17 mouse cellular contexts compared by ENCODE assay signal in the genomic region with DNA sequence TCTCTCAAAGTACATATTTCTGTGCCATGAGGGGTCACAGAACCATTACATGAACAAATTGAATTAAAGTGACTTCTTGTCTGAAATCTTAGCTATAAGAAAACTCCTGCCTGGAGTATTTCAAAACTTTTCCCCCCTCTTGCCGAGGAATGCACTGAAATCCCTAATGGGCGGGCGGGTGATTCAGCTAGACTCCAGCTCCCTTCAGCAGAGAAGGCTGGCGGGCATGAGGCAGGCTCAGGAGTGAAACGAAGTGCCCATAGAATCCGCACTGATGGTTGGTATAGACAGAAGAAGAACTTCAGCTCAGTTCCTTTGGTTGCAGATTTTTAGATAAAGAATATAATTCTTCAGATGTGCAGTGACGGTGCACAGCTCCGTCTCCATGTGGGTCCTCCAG. TPM values are rescaled to one million over a fixed set of nuclear protein-coding genes. Genes with fewer than 3 reads are reported as not detected.
DNase-seq lines count a peak whose midpoint lies in the region; ATAC-seq and TF ChIP-seq lines count a peak whose summit lies in the region.
"Had no signal": no experiment of that assay in that cellular context is flagged by ENCODE, and none has a peak within 500 bp of the region (broad histone marks: within the 10 kb centered on the region; RNA-seq: fewer than 3 reads in every experiment).

No protein-coding gene starts in this region.

- peaks cover 23% of the 10 kb centered on the region for H3K4me1 ChIP-seq in liver, adult 2 months (ENCODE audit: control insufficient read depth, insufficient read depth, low read length)
- H3K4me1 ChIP-seq in embryonic facial prominence, embryonic 13.5 days, result peaks cover 23% of the 10 kb centered on the region
- H3K4me1 ChIP-seq in liver, embryonic 15.5 days (replicated peaks), result peaks cover 16% of the 10 kb centered on the region
- H3K4me1 ChIP-seq in forebrain, postnatal 0 days (ENCODE audit: insufficient read depth), result no peaks in the 10 kb centered on the region
- H3K4me1 ChIP-seq: hindbrain, embryonic 13.5 days; midbrain, embryonic 10.5 days had no signal

- no peak for TF ChIP-seq CTCF in liver, adult 2 months (IDR thresholded peaks at IDR 0.05; ENCODE audit: low read depth, low read length)
- no peak for TF ChIP-seq CTCF in Patski (IDR thresholded peaks at IDR 0.05)
- no peak for TF ChIP-seq CTCF in forebrain, postnatal 0 days (IDR thresholded peaks at IDR 0.05; ENCODE audit: low read depth)

- H3K36me3 ChIP-seq in liver, adult 2 months (ENCODE audit: control insufficient read depth, insufficient read depth, low read length), result no peaks in the 10 kb centered on the region
- no peaks in the 10 kb centered on the region for H3K36me3 ChIP-seq in embryonic facial prominence, embryonic 13.5 days
- H3K36me3 ChIP-seq in liver, embryonic 15.5 days (replicated peaks), result no peaks in the 10 kb centered on the region
- no peaks in the 10 kb centered on the region for H3K36me3 ChIP-seq in forebrain, postnatal 0 days (ENCODE audit: insufficient read depth)
- H3K36me3 ChIP-seq: embryonic facial prominence, embryonic 12.5 days; heart, embryonic 13.5 days; hindbrain, embryonic 13.5 days; midbrain, embryonic 10.5 days had no signal

- H3K4me2 ChIP-seq in embryonic facial prominence, embryonic 13.5 days, result peak overlapping the region; percentile 24; the same call in 1 of the 2 replicates
- H3K4me2 ChIP-seq in liver, embryonic 15.5 days, result peak overlapping the region; percentile 35
- H3K4me2 ChIP-seq in forebrain, postnatal 0 days (ENCODE audit: low read depth), result no peak overlapping the region
- H3K4me2 ChIP-seq: embryonic facial prominence, embryonic 12.5 days; heart, embryonic 13.5 days; hindbrain, embryonic 13.5 days had no signal

- DNase-seq in liver, adult 2 months (ENCODE audit: extremely low read depth, low read depth, low spot score), result no peak
- DNase-seq in liver (no peak), Patski (ENCODE audit: low read depth, low spot score) (no peak)
- no peak for DNase-seq in forebrain, postnatal 0 days
- DNase-seq in urinary bladder, adult 2 months (ENCODE audit: low spot score), result no peak
- DNase-seq: adrenal gland, postnatal 25 days; cerebellum, adult 8-10 months; thymus, postnatal 14 days had no signal

- 30% methylated on average over 8 of the region's 8 CpGs for WGBS in liver, adult 2 months
- WGBS in embryonic facial prominence, embryonic 13.5 days, result 37% methylated on average over 8 of the region's 8 CpGs
- 55% methylated on average over 8 of the region's 8 CpGs for WGBS in liver, embryonic 15.5 days (ENCODE audit: insufficient replicate concordance)
- 84% methylated on average over 8 of the region's 8 CpGs for WGBS in forebrain, postnatal 0 days

- POLR2A ChIA-PET in Patski (lab: Charles Lee), result interaction anchor here (0.8 to 1.2 kb wide), 3 partner anchors 11 to 49 kb away, joined by 3 to 5 read pairs (median 4); partner anchors contain the start of gene Arhgap29

- in situ Hi-C loops in Patski (cut with MboI; ENCODE audit: low pct_unique_long_range_greater_than_20kb), result no loop called here

- H3K9ac ChIP-seq in liver, adult 2 months (ENCODE audit: low read depth, low read length), result peak overlapping the region; percentile 80
- H3K9ac ChIP-seq in embryonic facial prominence, embryonic 13.5 days, result no peak overlapping the region
- no peak overlapping the region for H3K9ac ChIP-seq in liver, embryonic 15.5 days
- H3K9ac ChIP-seq in forebrain, postnatal 0 days, result no peak overlapping the region
- H3K9ac ChIP-seq: embryonic facial prominence, embryonic 12.5 days; heart, embryonic 13.5 days; hindbrain, embryonic 13.5 days had no signal

- TF ChIP-seq POLR2A in liver, adult 2 months (IDR thresholded peaks at IDR 0.05; ENCODE audit: extremely low read depth, insufficient read depth, low read length), result no peak

- no peaks in the 10 kb centered on the region for H3K9me3 ChIP-seq in embryonic facial prominence, embryonic 13.5 days
- H3K9me3 ChIP-seq in liver, embryonic 15.5 days (replicated peaks), result no peaks in the 10 kb centered on the region
- no peaks in the 10 kb centered on the region for H3K9me3 ChIP-seq in forebrain, postnatal 0 days (ENCODE audit: low read length)
- H3K9me3 ChIP-seq: embryonic facial prominence, embryonic 12.5 days; heart, embryonic 13.5 days; hindbrain, embryonic 13.5 days; midbrain, embryonic 10.5 days had no signal

- H3K4me3 ChIP-seq in liver, adult 2 months (ENCODE audit: insufficient read depth, low read depth, low read length), result peak overlapping the region; percentile 70
- no peak overlapping the region for H3K4me3 ChIP-seq in embryonic facial prominence, embryonic 13.5 days
- H3K4me3 ChIP-seq in liver, embryonic 15.5 days (replicated peaks), result 0 out of 2 replicates have a peak overlapping the region, but pooled peaks have one; percentile 4
- no peak overlapping the region for H3K4me3 ChIP-seq in forebrain, postnatal 0 days (ENCODE audit: low read depth, low read length)
- H3K4me3 ChIP-seq: embryonic facial prominence, embryonic 12.5 days; heart, embryonic 13.5 days; hindbrain, embryonic 13.5 days; midbrain, embryonic 10.5 days had no signal

- ATAC-seq in Patski, result peak; percentile 44
- no peak for ATAC-seq in embryonic facial prominence, embryonic 13.5 days (ENCODE audit: insufficient number of reproducible peaks, insufficient read depth, low FRiP score, low TSS enrichment, low read depth)
- ATAC-seq in liver, embryonic 15.5 days (ENCODE audit: insufficient read depth), result no peak
- no peak for ATAC-seq in forebrain, postnatal 0 days
- ATAC-seq: activated CD4-positive, CD25-positive, alpha-beta regulatory T cell, adult 4 months; inflammation-experienced regulatory T-cells, adult 6 months had no signal

- H3K27me3 ChIP-seq in liver, adult 2 months (ENCODE audit: control insufficient read depth, insufficient read depth, low read length), result no peaks in the 10 kb centered on the region
- H3K27me3 ChIP-seq in Patski, result no peaks in the 10 kb centered on the region
- no peaks in the 10 kb centered on the region for H3K27me3 ChIP-seq in embryonic facial prominence, embryonic 13.5 days
- H3K27me3 ChIP-seq in liver, embryonic 15.5 days, result 0 out of 2 replicates have a peak, but pooled peaks cover 6% of the 10 kb centered on the region
- H3K27me3 ChIP-seq in forebrain, postnatal 0 days (ENCODE audit: insufficient read depth, low read length), result no peaks in the 10 kb centered on the region
- H3K27me3 ChIP-seq: embryonic facial prominence, embryonic 12.5 days; heart, embryonic 13.5 days; hindbrain, embryonic 13.5 days had no signal

- CTCF ChIA-PET in Patski (lab: Charles Lee), result interaction anchor here (0.9 to 3.0 kb wide), 13 partner anchors 9 to 219 kb away, joined by 3 to 13 read pairs (median 5); partner anchors contain the start of gene Arhgap29

- H3K27ac ChIP-seq in liver, adult 2 months (replicated peaks; ENCODE audit: insufficient read depth, low read depth, low read length), result peak overlapping the region; percentile 99
- H3K27ac ChIP-seq in embryonic facial prominence, embryonic 13.5 days, result peak overlapping the region; percentile 7; the same call in 1 of the 2 replicates
- no peak overlapping the region for H3K27ac ChIP-seq in liver, embryonic 15.5 days (replicated peaks)
- no peak overlapping the region for H3K27ac ChIP-seq in forebrain, postnatal 0 days (ENCODE audit: low read depth, low read length)
- H3K27ac ChIP-seq: embryonic facial prominence, embryonic 12.5 days; heart, embryonic 13.5 days; hindbrain, embryonic 13.5 days; macrophage; midbrain, embryonic 10.5 days had no signal

- H3K79me2 ChIP-seq in liver, adult 2 months (ENCODE audit: control insufficient read depth, insufficient read depth, low read length), result no peaks in the 10 kb centered on the region

RNA-seq across cellular contexts. Expression of gene Arhgap29, which starts 48.6 kb away (rescaled TPM):
- total RNA-seq in liver, adult 2 months (2014; rRNA removed), result 60.5 and 68.4 TPM in 2 replicates
- 12.2 and 16.4 TPM in 2 replicates for polyA plus RNA-seq in liver, adult 2 months (2012; rRNA removed)
- polyA plus RNA-seq in Patski (2021), result 129 TPM
- polyA plus RNA-seq in embryonic facial prominence, embryonic 13.5 days (2015; fragmentation: Nextera tagmentation; extraction: Ambion mirVana), result 44.2 and 49.3 TPM in 2 replicates
- 5.4 and 5.5 TPM in 2 replicates for polyA plus RNA-seq in liver, embryonic 15.5 days (2015; fragmentation: Nextera tagmentation; extraction: Ambion mirVana)
- total RNA-seq in forebrain, postnatal 0 days (2014; rRNA removed), result 35.9 and 46.9 TPM in 2 replicates
- 12.8 and 14.6 TPM in 2 replicates for polyA plus RNA-seq in forebrain, postnatal 0 days (2015; fragmentation: Nextera tagmentation; extraction: Ambion mirVana)
- 38.3 and 41.1 TPM in 2 replicates for polyA plus RNA-seq in urinary bladder, adult 2 months (2012; rRNA removed)

Comparison
In these comparisons a context has a peak if more than half of its experiments do, and no peak if none do; other contexts are left out.
1. H3K27ac ChIP-seq: peak in liver, adult 2 months (single experiment) and embryonic facial prominence, embryonic 13.5 days (single experiment); none in liver, embryonic 15.5 days (single experiment) and forebrain, postnatal 0 days (single experiment).
2. H3K4me3 ChIP-seq: peak in liver, adult 2 months (single experiment) and liver, embryonic 15.5 days (single experiment); none in embryonic facial prominence, embryonic 13.5 days (single experiment) and forebrain, postnatal 0 days (single experiment).